Mouse (Mus musculus): ENCODE results near the gene Swap70.

- TF ChIP-seq CTCF (IDR thresholded peaks at IDR 0.05; ENCODE audit: low read depth, low read length) (no peak), POLR2A (IDR thresholded peaks at IDR 0.05; ENCODE audit: extremely low read depth, insufficient read depth, low read length) (no peak)
Measured at GRCm38 (mm10) chr7:110189951-110190350, 31.6 kb upstream of the Swap70 start.

Measured in liver, adult 2 months (tissue).